Mouse (Mus musculus) retina, postnatal 7 days (tissue): Measurements from ENCODE around the gene Fam209.

Experiments
- DNase-seq: peaks from one replicate; pipeline ENCODE4 v3.0.0-alpha.2; 2012; ENCODE audit warnings: low read depth, low spot score

The Fam209 gene

GRCm38 (mm10) chr2:172472318-172472717 lies at the start of gene Fam209:
TSS of gene Fam209 (plus strand) at chr2:172472520.
- DNase-seq, result no peak

GRCm38 (mm10) chr2:172430609-172431008 lies 41.7 kb upstream of the Fam209 start:
- DNase-seq, result no peak

GRCm38 (mm10) chr2:172433746-172434145 lies 38.6 kb upstream of the Fam209 start:
- DNase-seq, result no peak

DNA sequence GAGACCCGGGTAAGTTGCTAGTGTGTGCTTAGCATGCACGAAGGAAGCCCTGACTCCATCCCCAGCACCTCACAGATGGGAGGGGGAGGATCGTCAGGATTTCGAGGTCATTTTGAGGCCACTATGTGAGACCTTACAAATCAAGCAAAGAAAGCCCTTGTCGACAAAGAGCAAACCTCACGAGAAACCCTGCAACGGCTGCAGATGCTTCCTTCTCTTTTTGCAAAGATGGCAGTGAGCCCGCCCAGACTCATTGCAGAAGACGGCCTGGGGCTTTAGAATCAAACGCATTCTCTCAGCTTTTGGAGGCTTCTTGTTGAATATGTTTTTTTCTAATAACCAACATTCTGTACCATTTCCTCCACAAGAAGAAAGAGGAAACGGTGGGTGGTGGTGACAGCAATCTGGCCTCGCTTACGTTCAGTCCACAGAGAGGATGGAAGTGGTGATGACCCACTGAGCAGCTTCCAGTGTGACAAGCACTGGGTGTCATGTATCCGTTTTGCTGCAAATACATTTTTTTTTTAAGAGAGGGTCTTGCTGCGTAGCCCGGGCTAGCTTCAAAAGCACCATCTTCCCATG lies 34.9 kb upstream of the Fam209 start:
- DNase-seq, result no peak

- DNase-seq, result peak; percentile 99
These were observed 32.3 kb upstream of the Fam209 start, which contains the start of gene Rtf2 for GRCm38 (mm10) chr2:172439843-172440639. TSS of gene Rtf2 (plus strand) at chr2:172440556.

GRCm38 (mm10) chr2:172440640-172441005 lies 31.7 kb upstream of the Fam209 start:
- no peak for DNase-seq

- DNase-seq, result no peak
These were observed 31.1 kb upstream of the Fam209 start for GRCm38 (mm10) chr2:172441176-172441575.

- no peak for DNase-seq
These were observed 26.7 kb upstream of the Fam209 start for GRCm38 (mm10) chr2:172445617-172446016.

DNA sequence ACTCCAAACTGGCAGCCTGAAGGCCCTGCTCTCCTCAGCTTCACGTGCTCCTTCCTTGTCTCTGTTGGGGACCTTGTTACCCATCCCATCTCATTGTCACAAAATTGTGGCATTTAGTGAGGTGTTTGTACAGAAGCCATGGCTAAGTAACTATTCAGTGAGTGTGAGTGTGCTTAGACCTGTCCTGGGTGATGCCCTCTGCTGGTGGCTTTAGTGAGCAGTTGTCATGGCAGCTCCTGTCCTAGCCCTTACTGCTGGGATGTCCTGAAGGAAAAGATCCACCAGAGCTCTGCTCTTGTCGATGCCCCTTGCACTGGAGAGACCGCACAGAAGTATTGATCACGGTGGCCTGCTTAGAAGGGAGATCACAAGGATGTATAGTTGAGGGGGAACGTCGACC lies 25.0 kb upstream of the Fam209 start:
- no peak for DNase-seq

DNA sequence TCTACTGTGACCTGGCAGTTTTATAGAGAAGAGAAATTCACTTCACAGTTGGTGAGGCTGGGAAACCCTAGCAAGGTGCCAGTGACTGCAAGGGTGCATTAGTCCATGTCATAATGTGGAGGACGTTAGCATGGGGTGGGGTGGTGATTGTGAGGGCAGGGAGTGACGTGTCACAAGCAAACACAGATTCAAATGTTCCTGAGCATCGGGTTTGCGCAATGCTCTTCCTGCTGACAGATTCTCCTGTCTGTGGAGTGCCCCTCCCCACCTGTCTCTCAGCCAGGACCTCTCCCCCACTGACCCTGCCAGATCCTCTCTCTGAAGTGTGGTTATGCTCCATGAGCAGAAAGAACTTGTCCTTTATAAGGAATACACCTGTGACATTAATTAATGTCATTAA lies 24.0 kb upstream of the Fam209 start:
- DNase-seq, result no peak

GRCm38 (mm10) chr2:172450640-172451039 lies 21.7 kb upstream of the Fam209 start:
- no peak for DNase-seq

DNA sequence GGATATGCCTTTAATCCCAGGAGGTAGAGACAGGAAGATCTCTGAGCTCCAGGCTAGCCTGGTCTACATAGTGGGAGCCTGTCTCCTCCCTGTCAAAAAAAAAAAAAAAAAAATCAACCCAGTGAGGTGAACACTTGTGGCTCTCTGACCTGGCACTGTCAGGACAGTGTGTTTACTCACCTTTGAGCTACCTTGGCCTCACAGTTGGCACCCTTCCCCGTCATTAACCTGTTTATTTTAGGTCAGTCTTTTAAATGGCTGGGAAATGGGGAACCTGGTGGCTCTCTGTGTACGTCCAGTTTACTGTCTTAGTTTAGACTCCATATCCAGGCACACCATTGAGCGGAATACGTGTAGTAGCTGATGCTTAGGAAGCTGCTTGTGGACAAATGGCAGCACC lies 20.3 kb upstream of the Fam209 start:
- DNase-seq, result no peak

DNA sequence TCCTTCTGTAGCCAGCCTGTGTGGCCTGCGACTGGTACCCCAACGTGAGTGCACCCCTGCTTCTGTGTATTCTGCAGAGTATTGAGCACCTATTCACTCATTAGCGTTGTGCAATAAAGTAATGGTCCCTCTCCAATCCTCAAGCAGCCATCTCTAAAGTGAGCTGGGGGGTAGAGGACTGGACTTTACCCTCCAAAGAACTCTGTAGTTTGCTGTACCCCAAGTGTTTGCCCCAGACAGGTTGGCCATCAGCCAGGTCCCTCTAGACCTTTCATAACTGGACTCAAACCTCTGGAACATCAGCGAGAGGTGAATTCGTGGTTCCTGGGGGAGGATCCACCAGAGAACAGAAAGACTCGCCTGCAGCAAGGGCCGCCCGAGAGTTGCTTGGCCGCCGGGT lies 19.9 kb upstream of the Fam209 start:
- DNase-seq, result no peak

DNA sequence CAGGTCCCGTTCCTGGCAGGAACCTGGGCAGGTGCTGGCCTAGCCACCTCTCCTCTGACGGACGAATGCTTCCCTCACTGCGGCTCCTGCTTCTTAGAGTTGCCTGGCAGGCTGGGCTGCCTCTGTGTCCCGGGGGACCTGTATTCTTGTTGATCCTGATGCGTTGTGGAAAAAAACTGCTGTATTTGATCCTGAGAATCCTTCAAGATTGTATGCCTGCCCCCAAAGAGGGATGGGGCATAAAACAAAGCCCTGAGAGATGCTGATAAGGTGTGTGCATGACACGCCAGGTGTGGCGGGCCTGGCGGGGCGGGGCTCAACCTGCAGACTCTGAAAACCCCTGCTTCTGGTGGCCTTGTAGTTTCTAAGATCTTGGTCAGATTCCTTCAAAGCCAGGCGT lies 13.8 kb upstream of the Fam209 start, which contains the start of gene Gcnt7:
Gene Gcnt7 (minus strand): TSS at position 101 of the 400 bp plus-strand sequence.
- DNase-seq, result no peak

- no peak for DNase-seq
These were observed 11.7 kb upstream of the Fam209 start for GRCm38 (mm10) chr2:172460647-172461046.

- DNase-seq, result no peak
These were observed 9.5 kb upstream of the Fam209 start for GRCm38 (mm10) chr2:172462813-172463212.

DNA sequence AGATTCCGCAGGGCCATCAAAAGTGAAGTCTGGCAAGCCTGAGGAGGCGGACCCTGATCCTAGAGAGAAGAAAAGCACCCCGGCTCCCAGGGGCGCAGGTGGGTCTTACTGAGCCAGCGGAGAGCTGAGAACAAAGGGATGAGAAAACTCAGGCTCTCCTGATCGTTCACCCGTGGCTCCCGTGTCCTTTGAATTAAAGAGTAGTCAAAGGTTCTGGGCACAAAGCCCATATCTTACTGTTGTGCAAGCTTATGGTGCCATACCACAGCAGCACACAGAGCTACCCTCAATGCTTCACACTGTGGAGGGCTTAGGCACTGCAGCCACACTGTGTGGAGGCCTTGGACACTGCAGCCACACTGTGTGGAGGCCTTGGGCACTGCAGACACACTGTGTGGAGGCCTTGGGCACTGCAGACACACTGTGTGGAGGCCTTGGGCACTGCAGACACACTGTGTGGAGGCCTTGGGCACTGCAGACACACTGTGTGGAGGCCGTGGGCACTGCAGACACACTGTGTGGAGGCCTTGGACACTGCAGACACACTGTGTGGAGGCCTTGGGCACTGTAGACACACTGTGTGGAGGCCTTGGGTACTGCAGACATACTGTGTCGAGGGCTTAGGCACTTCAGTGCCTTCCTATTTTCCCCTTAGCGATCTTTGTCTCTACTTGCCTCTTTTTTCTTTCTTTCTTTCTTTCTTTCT lies 5.7 kb upstream of the Fam209 start:
- DNase-seq, result no peak

DNA sequence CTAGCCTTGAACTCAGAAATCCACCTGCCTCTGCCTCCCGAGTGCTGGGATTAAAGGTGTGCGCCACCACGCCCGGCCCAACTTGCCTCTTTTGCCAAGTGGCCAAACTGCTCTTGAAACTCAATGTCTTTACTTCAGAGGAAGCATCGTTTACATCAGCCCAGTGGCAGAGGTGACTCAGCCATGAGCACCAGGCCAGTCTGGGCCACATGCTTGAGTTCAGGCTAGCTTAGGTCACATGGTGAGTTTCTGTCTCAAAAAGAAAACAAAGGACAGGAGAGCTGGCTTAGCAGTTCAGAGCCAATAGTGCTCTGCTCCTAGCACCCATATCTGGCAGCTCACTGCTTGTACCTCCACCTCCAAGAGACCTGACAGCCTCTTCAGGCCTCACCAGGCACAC lies 5.1 kb upstream of the Fam209 start:
- DNase-seq, result no peak

DNA sequence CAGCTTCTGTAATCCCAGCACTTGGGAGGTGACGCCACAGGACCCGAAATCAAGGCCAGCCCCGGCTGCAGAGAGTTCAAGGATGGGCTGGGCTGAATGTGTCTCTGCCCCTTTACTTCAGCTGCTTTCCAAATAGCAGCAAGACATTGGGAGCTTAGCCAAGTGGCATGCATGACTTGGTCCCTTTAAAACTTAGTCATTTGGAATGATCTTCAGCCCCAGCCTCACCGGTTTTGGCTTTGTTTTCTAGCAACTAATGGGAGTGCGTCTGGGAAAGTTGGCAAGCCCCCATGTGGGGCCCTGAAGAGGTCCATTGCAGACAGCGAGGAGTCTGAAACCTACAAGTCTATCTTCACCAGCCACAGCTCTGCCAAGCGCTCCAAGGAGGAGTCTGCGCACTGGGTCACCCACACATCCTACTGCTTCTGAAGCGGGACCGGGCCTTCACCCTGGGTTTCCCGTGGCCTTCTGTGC lies 3.9 kb upstream of the Fam209 start:
- DNase-seq, result peak; percentile 24

- DNase-seq, result no peak
These were observed 1.3 kb downstream of the Fam209 start for GRCm38 (mm10) chr2:172473591-172473990.

GRCm38 (mm10) chr2:172474970-172475369 lies 2.6 kb downstream of the Fam209 start:
- DNase-seq, result no peak

- no peak for DNase-seq
These were observed 4.5 kb downstream of the Fam209 start for GRCm38 (mm10) chr2:172476707-172477260.
